Comparison of ENCODE assay signal across 8 mouse cellular contexts in the genomic region with DNA sequence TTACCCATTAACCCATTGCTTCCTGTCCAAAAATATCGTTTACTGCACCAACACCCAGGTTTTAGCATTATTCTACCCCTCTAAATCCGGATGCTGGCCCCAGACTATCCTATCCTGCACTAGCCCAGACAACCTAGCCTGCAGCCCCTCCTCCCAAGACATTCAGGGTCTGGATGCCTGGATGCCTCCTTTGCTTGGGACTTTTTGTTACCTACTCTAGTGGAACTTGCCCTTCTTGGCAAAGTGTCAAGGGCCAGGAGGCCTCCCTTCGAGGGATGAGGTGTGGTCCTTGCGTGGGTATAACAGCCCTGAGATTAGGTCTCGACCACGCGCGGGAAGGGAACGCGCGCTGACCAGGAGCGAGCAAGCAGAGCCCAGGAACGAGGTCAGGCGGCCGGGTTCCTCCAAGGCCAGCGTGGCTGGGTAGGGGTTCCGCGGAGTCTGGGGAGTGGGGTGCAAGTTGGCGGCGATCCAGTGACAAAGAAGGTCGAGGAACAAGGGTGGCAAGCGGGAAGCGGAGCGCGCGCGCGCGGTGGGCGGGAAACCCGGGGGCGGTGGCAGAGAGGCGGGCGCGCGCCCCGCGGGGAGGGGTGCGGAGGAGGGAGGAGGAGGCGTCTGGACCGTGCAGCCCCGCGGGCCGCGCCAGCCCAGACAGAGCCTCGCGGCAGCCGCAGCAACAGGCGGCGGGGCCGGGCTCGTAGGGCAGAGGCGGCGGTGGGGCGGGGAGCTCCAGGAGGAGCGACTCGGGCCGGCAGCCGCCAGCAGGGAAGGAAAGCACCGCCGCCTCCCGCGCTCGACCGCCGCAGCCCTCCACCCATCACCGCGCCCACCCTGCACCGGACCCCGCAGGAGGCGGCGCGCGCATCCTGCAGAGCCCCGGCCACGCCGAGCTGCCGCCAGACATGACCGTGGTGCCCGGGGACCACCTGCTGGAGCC. TPM values are rescaled to one million over a fixed set of nuclear protein-coding genes. Genes with fewer than 3 reads are reported as not detected.
DNase-seq lines count a peak whose midpoint lies in the region; ATAC-seq and TF ChIP-seq lines count a peak whose summit lies in the region.

A gene (plus strand): TSS at position 649 of the 937 bp plus-strand sequence.

- H3K9ac ChIP-seq in forebrain, embryonic 11.5 days (ENCODE audit: low read length): peak within 1 kb of the TSS; percentile 86
- H3K9ac ChIP-seq in heart, embryonic 16.5 days (ENCODE audit: low read length): peak within 1 kb of the TSS; percentile 79
- H3K9ac ChIP-seq in lung, embryonic 14.5 days: peak within 1 kb of the TSS; percentile 59

- no peaks in the 10 kb centered on the region for H3K36me3 ChIP-seq in forebrain, embryonic 11.5 days (ENCODE audit: control insufficient read depth, insufficient read depth, low read length)
- no peaks in the 10 kb centered on the region for H3K36me3 ChIP-seq in heart, embryonic 16.5 days (ENCODE audit: control insufficient read depth, insufficient read depth)
- no peaks in the 10 kb centered on the region for H3K36me3 ChIP-seq in lung, embryonic 14.5 days (ENCODE audit: insufficient read depth)

- peak within 1 kb of the TSS; percentile 71 for H3K27ac ChIP-seq in forebrain, embryonic 11.5 days (ENCODE audit: low read depth, low read length)
- H3K27ac ChIP-seq in heart, embryonic 16.5 days (ENCODE audit: low read length): no peak within 1 kb of the TSS
- no peak within 1 kb of the TSS for H3K27ac ChIP-seq in lung, embryonic 14.5 days (ENCODE audit: low read depth)

- peak within 1 kb of the TSS; percentile 84 for H3K4me2 ChIP-seq in forebrain, embryonic 11.5 days (ENCODE audit: low read depth, low read length, severe bottlenecking)
- H3K4me2 ChIP-seq in heart, embryonic 16.5 days (ENCODE audit: low read depth, low read length): peak within 1 kb of the TSS; percentile 99
- H3K4me2 ChIP-seq in lung, embryonic 14.5 days: peak within 1 kb of the TSS; percentile 99

- H3K4me1 ChIP-seq in forebrain, embryonic 11.5 days (replicated peaks; ENCODE audit: control insufficient read depth, insufficient read depth, low read length): peaks cover 8% of the 10 kb centered on the region; the same call in 1 of the 2 replicates
- H3K4me1 ChIP-seq in heart, embryonic 16.5 days (ENCODE audit: control insufficient read depth, insufficient read depth, low read length): peaks cover 10% of the 10 kb centered on the region
- peaks cover 5% of the 10 kb centered on the region; the same call in 1 of the 2 replicates for H3K4me1 ChIP-seq in lung, embryonic 14.5 days (ENCODE audit: insufficient read depth)

- no peaks in the 10 kb centered on the region for H3K27me3 ChIP-seq in forebrain, embryonic 11.5 days (ENCODE audit: control insufficient read depth, insufficient read depth, low read length)
- H3K27me3 ChIP-seq in heart, embryonic 16.5 days (ENCODE audit: control insufficient read depth, insufficient read depth, low read length): peaks cover 17% of the 10 kb centered on the region
- H3K27me3 ChIP-seq in lung, embryonic 14.5 days (ENCODE audit: insufficient read depth, low read length): peaks cover 8% of the 10 kb centered on the region; the same call in 1 of the 2 replicates

- no peaks in the 10 kb centered on the region; the same call in 1 of the 2 replicates for H3K9me3 ChIP-seq in forebrain, embryonic 11.5 days (ENCODE audit: control insufficient read depth, low read length)
- H3K9me3 ChIP-seq in heart, embryonic 16.5 days (replicated peaks; ENCODE audit: control insufficient read depth, low read length): no peaks in the 10 kb centered on the region
- H3K9me3 ChIP-seq in lung, embryonic 14.5 days (ENCODE audit: low read depth, low read length): no peaks in the 10 kb centered on the region

- peak; percentile 96 for ATAC-seq in forebrain, embryonic 11.5 days (replicated peaks; ENCODE audit: low FRiP score)
- ATAC-seq in heart, embryonic 16.5 days (replicated peaks; ENCODE audit: extremely low read depth, insufficient read depth, low FRiP score): peak; percentile 92
- peak; percentile 96 for ATAC-seq in lung, embryonic 14.5 days (ENCODE audit: insufficient read depth)
- ATAC-seq in neutrophil, adult 5-6 weeks (ENCODE audit: extremely low read depth, insufficient number of reproducible peaks, low FRiP score, poor library complexity, severe bottlenecking): peak; percentile 20

- H3K4me3 ChIP-seq in forebrain, embryonic 11.5 days (ENCODE audit: low read depth, low read length): peak within 1 kb of the TSS; percentile 66
- H3K4me3 ChIP-seq in heart, embryonic 16.5 days (ENCODE audit: low read length): peak within 1 kb of the TSS; percentile 79
- H3K4me3 ChIP-seq in lung, embryonic 14.5 days (ENCODE audit: low read depth, low read length): peak within 1 kb of the TSS; percentile 65

- no peak for TF ChIP-seq CTCF in lung, embryonic 14.5 days (IDR thresholded peaks at IDR 0.05; ENCODE audit: low read depth)

- peak; percentile 84 for DNase-seq in CD4-positive helper T cell, adult 2 months (ENCODE audit: low read depth, low spot score)
- DNase-seq in brain, embryonic 18.5 days (ENCODE audit: low read depth, low spot score): peak; percentile 64
- peak; percentile 95 for DNase-seq in forebrain, embryonic 11.5 days (ENCODE audit: low spot score)
- peak; percentile 79 to 86 for DNase-seq in kidney, postnatal 4 days
- peak; percentile 87 for DNase-seq in lung, embryonic 14.5 days
- DNase-seq in thymus, adult 18-20 months: peak; percentile 80

- WGBS in forebrain, embryonic 11.5 days: under 1% methylated on average over 40 of the region's 80 CpGs
- WGBS in heart, embryonic 16.5 days: under 1% methylated on average over 64 of the region's 80 CpGs
- WGBS in lung, embryonic 14.5 days: under 1% methylated on average over 80 of the region's 80 CpGs

RNA-seq across cellular contexts. Expression of the gene that starts here (rescaled TPM):
- polyA plus RNA-seq in forebrain, embryonic 11.5 days (2014; fragmentation: Nextera tagmentation; extraction: Ambion mirVana): 9.2 and 9.5 TPM in 2 replicates
- 1.7 and 3.0 TPM in 2 replicates for polyA plus RNA-seq in heart, embryonic 16.5 days (2015; fragmentation: Nextera tagmentation; extraction: Ambion mirVana)
- 2.9 and 4.5 TPM in 2 replicates for polyA plus RNA-seq in lung, embryonic 14.5 days (2014; fragmentation: Nextera tagmentation; extraction: Ambion mirVana)
- total RNA-seq in neutrophil, adult 5-6 weeks (2017): 32.2 and 32.3 TPM in 2 replicates

Comparison
In these comparisons a context has a peak if more than half of its experiments do, and no peak if none do; other contexts are left out.
1. ATAC-seq: peak in every context shown above with its lines; median percentile 96 in forebrain, embryonic 11.5 days; 96 in lung, embryonic 14.5 days; 92 in heart, embryonic 16.5 days; 20 in neutrophil, adult 5-6 weeks.